Mouse (Mus musculus): ENCODE measurements around the gene Gja4. TPM values are rescaled to one million over a fixed set of nuclear protein-coding genes. Genes with fewer than 3 reads are reported as not detected.

Gene Gja4
- total and polyA plus RNA-seq, 3 experiments = not detected

GRCm38 (mm10) chr4:127334870-127335504, 21.1 kb upstream of the Gja4 start:
- no peaks in the 10 kb centered on the region for H3K36me3 ChIP-seq (replicated peaks in 1 of 2; ENCODE audit: control insufficient read depth in 1 of 2, insufficient read depth in 1 of 2, low read length in 1 of 2)
- dilution Hi-C loops (cut with MboI; ENCODE audit: extremely low pct_ligation_motif_present, extremely low pct_unique_long_range_greater_than_20kb, low sequenced_read_pairs) = no loop called here
- H3K9ac ChIP-seq (ENCODE audit: insufficient read depth, low read depth) = no peak overlapping the region
- no peaks in the 10 kb centered on the region for H3K4me1 ChIP-seq (ENCODE audit: control insufficient read depth in 1 of 2, insufficient read depth in 2 of 2)
- in situ Hi-C loops (cut with MboI; ENCODE audit: low pct_ligation_motif_present, low pct_unique_long_range_greater_than_20kb, low sequenced_read_pairs) = no loop called here
- no peak overlapping the region for H3K4me3 ChIP-seq (replicated peaks in 1 of 3; ENCODE audit: low read depth in 2 of 3, low read length in 2 of 3, poor library complexity in 1 of 3)
- H3K79me2 ChIP-seq (replicated peaks; ENCODE audit: control insufficient read depth, extremely low read depth, insufficient read depth, poor library complexity, severe bottlenecking) = no peaks in the 10 kb centered on the region
- no peak overlapping the region for H3K27ac ChIP-seq (ENCODE audit: insufficient read depth, low read depth)
- H3K9me3 ChIP-seq (replicated peaks; ENCODE audit: low read length) = no peaks in the 10 kb centered on the region
- no peak for DNase-seq (ENCODE audit: extremely low read depth)
- no peak for TF ChIP-seq POLR2AphosphoS2 (IDR thresholded peaks at IDR 0.05; ENCODE audit: low read depth, low read length)
- TF ChIP-seq RCOR1 (conservative IDR thresholded peaks at IDR 0.05; ENCODE audit: low read depth, low read length) = no peak
- TF ChIP-seq MAZ (IDR thresholded peaks at IDR 0.05; ENCODE audit: low read depth, low read length) = no peak
- no peak for TF ChIP-seq HCFC1 (IDR thresholded peaks at IDR 0.05; ENCODE audit: low read depth, low read length)
- no peak for TF ChIP-seq BHLHE40 (IDR thresholded peaks at IDR 0.05; ENCODE audit: low read depth, low read length)
- no peak for TF ChIP-seq ZKSCAN1 (IDR thresholded peaks at IDR 0.05; ENCODE audit: borderline replicate concordance, low read depth, low read length)
- no peak for TF ChIP-seq CHD1 (IDR thresholded peaks at IDR 0.05; ENCODE audit: low read depth, low read length)
- TF ChIP-seq CTCF (conservative IDR thresholded peaks at IDR 0.05 in 1 of 2, IDR thresholded peaks at IDR 0.05 in 1 of 2; ENCODE audit: low read depth in 2 of 2, low read length in 2 of 2) = no peak
- no peak for TF ChIP-seq SMC3 (IDR thresholded peaks at IDR 0.05; ENCODE audit: low read depth, low read length)
- no peak for TF ChIP-seq ZC3H11A (IDR thresholded peaks at IDR 0.05; ENCODE audit: low read depth, low read length)
- no peak for TF ChIP-seq TBP (conservative IDR thresholded peaks at IDR 0.05; ENCODE audit: low read depth, low read length)
- no peak for TF ChIP-seq NRF1 (IDR thresholded peaks at IDR 0.05; ENCODE audit: low read depth, low read length)
- TF ChIP-seq MEF2A (IDR thresholded peaks at IDR 0.05; ENCODE audit: borderline replicate concordance, low read depth, low read length) = no peak
- TF ChIP-seq MAX (IDR thresholded peaks at IDR 0.05; ENCODE audit: low read length) = no peak
- H3K27me3 ChIP-seq (replicated peaks) = peaks cover 4% of the 10 kb centered on the region
- H3K4me2 ChIP-seq (ENCODE audit: insufficient read depth, low read depth, poor library complexity, severe bottlenecking) = no peak overlapping the region

GRCm38 (mm10) chr4:127331171-127331570, 17.3 kb upstream of the Gja4 start:
- no peak for DNase-seq (ENCODE audit: extremely low read depth)

More at GRCm38 (mm10) chr4:127331171-127331570, 17.3 kb upstream of the Gja4 start:
- Histone ChIP-seq H3K27me3 (replicated peaks) (peaks cover 8% of the 10 kb centered on the region), H3K27ac (ENCODE audit: insufficient read depth, low read depth) (no peak overlapping the region), H3K9ac (ENCODE audit: insufficient read depth, low read depth) (no peak overlapping the region), H3K4me3 (replicated peaks in 1 of 3; ENCODE audit: low read depth in 2 of 3, low read length in 2 of 3, poor library complexity in 1 of 3) (no peak overlapping the region), H3K4me2 (ENCODE audit: insufficient read depth, low read depth, poor library complexity, severe bottlenecking) (no peak overlapping the region), H3K4me1 (ENCODE audit: control insufficient read depth in 1 of 2, insufficient read depth in 2 of 2) (peaks cover 0 to 2% of the 10 kb centered on the region in 2 experiments; a peak in 1 of 4 replicates), H3K79me2 (replicated peaks; ENCODE audit: control insufficient read depth, extremely low read depth, insufficient read depth, poor library complexity, severe bottlenecking) (no peaks in the 10 kb centered on the region), H3K36me3 (replicated peaks in 1 of 2; ENCODE audit: control insufficient read depth in 1 of 2, insufficient read depth in 1 of 2, low read length in 1 of 2) (no peaks in the 10 kb centered on the region), H3K9me3 (replicated peaks; ENCODE audit: low read length) (no peaks in the 10 kb centered on the region)
- in situ Hi-C loops (cut with MboI; ENCODE audit: low pct_ligation_motif_present, low pct_unique_long_range_greater_than_20kb, low sequenced_read_pairs) = no loop called here
- TF ChIP-seq POLR2AphosphoS2 (IDR thresholded peaks at IDR 0.05; ENCODE audit: low read depth, low read length) = no peak
- no peak for TF ChIP-seq MAZ (IDR thresholded peaks at IDR 0.05; ENCODE audit: low read depth, low read length)
- TF ChIP-seq UBTF (IDR thresholded peaks at IDR 0.05; ENCODE audit: low read depth, low read length) = no peak
- dilution Hi-C loops (cut with MboI; ENCODE audit: extremely low pct_ligation_motif_present, extremely low pct_unique_long_range_greater_than_20kb, low sequenced_read_pairs) = no loop called here
